Mouse (Mus musculus) kidney, postnatal 10 days (tissue): ENCODE data around the gene Mat2a.

ENCODE experiments used
- DNase-seq: peaks from one replicate; pipeline ENCODE4 v3.0.0; 2021; ENCODE audit warnings: mixed read lengths

Gene Mat2a

DNA sequence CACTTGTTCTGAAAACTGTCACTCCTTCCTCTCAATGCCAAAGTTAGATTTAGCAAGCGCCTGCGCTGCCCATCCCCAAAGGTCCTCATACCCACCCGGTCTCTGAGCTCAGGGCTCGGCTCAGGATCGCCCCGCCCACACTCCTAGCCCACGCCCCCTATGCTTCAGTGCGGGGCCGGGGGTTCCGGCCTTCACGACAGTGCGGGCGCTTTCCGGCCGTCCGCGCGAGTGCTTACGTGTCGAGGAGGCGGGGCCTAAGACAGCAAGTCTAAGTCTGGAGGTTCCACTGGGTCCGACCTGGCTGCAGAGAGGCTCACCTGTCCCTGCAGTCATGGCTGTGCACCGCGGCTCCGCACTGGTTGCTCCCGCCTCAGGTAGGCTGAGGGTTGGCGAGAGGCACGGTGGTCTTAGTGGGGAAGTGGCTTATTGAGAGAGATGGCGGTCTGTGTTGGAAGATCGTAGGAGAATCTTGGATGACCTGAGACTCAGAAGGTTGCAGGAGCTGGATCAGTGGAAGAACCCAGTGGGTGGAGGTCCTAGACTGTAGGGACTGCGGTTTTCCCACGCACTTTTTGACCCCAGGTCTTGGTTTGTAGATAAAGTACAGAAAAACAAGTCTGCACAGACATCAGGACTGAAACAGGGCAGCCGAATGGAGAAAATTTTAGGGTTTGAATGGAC is 25.1 kb downstream of the Mat2a start, which contains the start of gene Ggcx:
Ggcx (plus strand) TSS at position 233 of the 681 bp plus-strand sequence.
- peak; percentile 98 for DNase-seq

DNA sequence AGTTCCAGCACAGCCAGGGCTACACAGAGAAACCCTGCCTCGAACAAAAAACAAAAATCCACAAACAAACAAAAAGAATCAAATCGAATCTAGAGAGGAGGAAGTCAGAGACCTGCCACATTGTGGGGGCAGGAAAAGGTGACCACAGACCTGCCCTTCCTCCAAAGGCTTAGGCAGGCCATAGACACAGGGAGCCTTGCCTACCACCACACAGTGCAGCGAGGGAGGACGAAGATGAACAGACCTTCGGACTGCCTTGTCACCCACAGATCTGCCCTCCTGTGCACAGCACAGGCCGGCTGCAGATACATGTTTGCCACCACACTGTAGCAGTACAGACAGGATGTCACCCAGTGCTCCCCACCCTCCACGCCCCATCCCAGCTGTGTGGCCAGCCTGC is 28.8 kb downstream of the Mat2a start:
- no peak for DNase-seq

DNA sequence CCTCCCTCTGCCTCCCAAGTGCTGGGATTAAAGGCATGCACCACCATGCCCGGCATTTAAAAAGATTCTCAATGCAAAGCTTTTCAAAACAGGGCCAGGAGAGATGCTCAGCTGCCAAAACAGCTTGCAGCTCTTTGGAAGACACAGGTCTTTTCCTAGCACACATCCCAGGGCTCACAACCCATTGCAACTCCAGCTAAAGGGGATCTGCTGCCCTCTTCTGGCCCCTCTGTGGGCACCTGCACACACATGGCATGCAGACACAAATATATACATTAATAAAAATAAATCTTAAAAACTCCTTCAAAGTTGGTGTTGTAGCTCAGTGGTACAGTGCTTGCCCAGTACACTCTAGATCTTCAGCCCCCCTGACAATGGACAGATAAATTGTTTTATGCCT is 29.4 kb downstream of the Mat2a start:
- no peak for DNase-seq

DNA sequence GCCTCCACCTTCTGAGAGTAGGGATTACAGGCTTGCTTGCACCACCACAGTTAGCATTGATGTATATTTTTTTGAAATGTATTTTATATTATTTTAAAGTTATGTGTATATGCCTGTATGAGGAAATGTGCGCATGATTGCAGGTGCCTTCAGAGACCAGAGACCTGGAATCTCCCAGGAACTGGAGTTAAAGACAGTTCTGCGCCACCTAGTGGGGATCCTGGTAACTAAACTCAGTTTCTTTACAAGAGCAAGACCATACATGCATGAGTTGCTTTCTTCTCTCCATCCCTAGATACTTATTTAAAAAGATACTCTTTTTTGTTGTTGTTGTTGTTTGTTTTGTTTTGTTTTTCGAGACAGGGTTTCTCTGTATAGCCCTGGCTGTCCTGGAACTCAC is 29.8 kb downstream of the Mat2a start:
- DNase-seq = peak; percentile 86

DNA sequence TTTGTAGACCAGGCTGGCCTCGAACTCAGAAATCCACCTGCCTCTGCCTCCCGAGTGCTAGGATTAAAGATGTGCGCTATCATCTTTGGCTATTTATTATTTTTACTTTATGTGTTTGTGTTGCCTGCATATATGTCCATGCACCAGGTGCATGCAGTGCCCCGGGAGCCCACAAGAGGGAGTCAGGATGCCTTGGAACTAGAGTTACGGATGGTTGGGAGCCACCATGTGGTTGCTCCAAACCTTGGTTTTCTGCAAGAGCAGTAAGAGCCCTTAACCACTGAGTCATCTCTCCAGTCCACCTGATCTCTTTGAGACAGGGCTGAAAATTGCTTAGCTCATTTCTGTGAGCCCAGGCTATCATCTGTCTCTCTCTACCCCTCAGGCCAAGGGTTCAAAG is 32.2 kb downstream of the Mat2a start:
- peak; percentile 92 for DNase-seq

DNA sequence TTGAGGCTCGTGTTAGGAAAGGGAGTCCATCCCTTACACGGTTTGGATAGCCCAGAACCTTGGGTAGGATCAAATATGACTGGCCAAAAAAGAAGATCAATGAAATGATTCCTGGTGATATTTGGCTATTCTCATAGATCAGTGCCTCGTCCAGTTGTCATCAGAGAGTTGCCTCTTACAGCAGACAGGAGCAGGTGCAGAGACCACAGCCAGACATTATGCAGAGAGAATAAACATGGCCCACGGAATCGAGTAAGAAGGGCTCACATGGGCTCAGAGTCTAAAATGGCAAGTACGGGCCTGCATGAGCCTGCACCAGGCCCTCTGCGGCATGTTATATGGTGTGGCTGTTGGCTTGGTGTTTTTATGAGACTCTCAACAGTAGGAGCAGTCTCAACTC is 34.0 kb downstream of the Mat2a start:
- no peak for DNase-seq

DNA sequence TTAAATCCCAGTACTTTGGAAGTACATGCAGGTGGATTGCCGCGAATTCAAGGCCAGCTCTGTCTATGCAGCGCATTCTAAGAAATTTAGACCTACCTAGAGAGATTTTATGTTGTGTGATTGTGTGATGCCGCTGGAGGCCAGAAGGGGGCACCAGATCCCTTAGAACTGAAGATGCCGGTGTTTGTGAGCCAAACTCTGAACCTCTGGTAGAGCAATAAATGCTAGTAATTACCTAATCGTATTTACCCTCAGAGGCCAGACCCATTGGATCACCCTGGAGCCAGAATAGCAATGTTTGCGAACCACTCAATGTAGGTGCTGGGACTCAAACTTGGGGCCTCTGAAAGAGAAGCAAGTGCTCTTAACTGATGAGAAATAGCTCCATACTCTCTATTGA is 37.5 kb downstream of the Mat2a start:
- DNase-seq = peak; percentile 88

DNA sequence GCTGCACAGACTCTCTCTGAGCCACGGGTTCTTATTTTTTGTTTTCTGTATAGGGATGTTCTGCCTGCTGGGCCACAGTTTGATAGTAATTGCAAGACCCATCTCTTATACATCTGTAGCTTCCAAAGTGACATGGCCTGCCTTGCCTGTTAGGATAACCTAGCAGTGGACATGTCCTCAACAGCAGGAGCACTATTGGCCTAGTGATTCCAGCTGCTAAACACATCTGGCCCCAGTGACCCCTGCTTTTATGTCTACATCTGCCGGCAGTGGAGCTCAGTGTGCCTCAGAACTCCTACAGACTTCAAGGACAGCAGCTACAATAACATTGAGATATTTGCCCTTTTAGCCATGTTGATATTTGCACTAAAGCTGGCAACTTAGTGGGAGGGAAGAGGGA is 39.4 kb downstream of the Mat2a start:
- no peak for DNase-seq

DNA sequence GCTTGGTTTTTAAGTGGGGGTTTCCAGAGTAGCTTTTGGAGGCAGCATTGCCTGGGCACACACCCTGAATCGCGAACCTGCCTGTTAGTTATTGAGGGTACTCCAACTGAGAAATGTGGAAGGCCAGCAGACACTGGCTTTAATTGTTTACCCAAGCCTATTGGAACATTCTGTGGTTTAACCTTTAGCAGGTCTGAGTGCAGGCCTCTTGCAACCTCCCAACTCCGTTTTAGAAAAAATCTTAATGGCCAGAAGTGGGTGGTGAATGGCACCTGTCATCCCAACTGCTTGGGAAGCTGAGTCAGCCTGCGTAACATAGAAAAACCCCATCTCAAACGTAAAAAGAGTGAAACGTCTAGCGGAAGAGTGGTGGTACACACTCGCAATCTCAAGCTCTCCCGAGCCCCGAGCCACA is 42.5 kb downstream of the Mat2a start:
- no peak for DNase-seq

DNA sequence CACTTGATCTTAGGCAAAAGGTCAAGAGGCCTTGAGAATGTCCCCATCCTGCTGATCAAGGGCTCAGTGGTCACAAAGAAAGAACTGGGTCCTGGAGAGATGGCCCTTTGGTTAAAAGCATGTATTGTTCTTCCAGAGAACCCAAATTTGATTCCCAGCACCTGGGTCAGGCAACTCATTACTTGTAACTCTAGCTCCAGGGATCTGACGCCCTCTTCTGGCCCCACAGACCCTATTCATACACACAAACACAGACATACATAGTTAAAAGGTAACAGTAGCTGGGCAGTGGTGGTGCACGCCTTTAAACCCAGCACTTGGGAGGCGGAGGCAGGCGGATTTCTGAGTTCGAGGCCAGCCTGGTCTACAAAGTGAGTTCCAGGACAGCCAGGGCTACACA is 47.0 kb downstream of the Mat2a start:
- DNase-seq = no peak

DNA sequence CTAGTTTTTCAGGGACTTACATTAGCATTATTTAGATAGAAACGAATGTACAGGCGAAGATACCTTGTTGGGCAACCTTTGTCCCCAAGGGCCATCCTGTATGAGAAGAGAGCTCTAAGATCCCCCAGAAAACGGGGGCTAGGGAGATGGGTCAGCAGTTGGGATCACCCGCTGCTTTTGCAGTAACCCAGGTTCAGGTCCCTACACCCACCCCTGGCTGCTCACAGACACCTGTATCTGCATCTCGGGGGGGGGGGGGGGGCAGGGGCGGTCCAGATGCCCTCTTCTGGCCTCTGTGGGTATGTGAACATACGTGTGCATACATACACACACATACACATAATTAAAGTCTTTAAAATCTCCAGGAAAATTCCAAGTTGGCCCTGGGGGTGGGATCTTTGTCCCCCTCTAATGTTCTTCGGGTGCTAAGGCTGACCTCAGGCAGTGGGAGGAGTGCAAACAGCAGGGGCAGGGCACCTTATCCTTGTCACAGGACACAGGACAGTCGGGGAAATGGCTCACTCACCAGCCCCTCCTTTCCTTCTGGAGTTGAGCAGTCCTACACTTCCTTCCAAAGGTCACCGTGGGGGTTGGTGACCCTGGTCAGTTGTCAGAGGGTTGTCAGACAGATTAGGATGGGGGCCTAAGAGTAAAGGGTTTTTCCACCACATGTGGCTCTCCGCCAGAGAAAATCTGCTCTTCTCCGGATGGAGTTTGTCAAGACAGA is 48.4 kb downstream of the Mat2a start:
- peak; percentile 95 for DNase-seq

DNA sequence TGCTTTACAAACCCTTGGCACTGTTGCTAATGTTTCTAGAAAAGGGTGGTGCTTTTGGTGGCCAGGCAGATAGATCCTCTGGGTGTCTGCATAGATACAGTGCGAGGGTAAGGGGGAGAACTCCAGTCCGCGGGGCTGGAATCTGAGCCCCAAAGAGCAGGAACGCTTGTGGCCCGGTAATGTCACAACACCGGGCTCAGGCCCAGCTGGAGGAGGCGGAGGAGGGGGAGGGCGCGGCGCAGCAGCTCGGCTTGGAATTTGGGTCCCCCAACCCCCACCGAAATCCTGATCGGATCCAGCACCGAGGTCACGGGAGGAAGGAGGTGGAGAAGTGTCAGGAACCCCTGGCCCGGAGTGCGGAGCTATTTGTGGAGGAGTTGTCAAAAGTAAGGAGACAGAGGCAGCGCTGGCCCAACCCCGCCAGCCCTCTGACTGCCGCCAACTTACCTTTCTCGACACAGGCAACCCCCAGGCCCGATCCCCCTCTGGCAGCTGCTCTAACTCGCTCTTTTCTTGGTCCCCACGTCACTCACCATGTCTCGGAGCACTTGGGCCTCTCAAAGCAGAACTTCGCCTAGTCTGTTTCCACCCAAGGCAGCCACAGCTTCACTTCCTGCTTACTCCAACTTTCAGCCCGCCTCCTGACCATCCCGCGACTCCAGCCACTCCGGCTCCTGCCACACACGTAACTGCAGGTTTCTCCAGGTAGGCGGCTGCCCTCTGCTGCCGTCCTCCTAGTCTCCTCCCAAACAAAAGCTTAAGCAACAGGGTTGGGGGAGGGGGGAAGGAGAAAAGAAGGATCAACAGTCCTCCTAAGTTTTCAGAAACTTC is 49.2 kb downstream of the Mat2a start, which contains the start of gene Vamp8:
Vamp8 (minus strand) TSS at position 763 of the 831 bp plus-strand sequence.
- peak; percentile 93 for DNase-seq

DNA sequence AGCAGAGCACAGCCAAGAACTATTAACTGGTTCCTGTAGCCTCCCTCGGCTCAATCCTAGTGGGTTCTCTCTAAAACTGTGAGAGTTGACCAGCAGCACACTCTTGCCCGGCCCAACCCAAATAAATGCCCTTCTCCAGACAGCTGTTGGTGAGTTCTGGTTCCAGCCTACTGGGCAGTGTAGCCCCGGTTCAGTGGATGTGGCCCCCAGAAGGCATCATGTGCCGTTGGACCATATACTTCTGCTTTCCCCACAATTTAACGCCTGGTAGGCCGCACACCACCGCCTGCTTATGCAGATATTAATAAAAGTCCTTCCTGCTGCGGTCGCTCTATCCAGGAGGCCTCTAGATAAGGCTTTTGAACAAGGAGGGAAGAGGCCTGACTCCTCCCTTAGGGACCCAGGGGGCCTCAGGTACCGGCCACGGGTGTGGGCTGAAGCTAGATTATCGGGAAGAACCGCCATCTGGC is 49.9 kb downstream of the Mat2a start:
- peak; percentile 60 for DNase-seq

DNA sequence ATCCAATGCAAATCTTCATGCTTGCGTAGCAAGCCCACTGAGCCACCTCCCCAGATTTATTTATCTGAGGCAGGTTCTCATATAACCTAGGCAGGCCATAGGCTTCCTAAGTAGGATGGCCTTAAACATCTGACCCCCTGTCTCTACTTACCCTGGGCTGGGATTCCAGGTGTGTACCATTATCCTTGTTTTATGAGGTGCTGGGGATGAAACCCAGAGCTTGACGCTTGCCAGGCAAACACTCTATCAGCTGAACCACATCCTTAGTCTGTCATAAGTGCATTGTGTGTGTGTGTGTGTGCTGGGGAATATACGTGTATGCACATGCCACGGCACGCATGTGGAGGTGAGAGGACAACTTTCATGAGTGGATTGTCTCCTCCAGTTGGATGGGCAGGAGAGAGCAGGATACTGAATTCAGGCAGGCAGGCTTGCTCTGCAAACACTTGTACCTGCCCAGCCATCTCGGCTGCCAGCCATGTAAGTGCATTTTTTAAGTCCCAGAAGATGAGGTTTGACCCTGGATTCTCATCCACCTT is 50.5 kb downstream of the Mat2a start:
- no peak for DNase-seq

DNA sequence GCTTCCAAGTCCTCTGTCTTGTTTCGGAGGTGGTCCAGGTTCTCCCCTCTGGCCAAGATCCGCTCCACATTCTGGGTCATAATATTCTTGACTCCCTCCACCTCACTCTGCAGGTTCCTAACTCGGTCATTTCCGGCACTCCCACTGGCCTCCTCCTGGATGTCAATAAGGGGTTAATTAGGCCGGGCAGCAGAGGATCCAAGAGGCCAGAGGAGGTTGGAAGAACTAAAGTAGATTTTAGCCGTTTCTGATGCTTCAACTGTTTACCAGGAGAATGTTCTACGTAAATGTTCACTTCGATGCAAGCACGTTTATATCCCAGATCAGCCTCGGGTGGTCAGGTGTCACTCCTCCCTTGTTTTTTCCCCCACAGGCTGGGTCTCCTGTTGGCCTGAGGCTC is 51.1 kb downstream of the Mat2a start:
- no peak for DNase-seq

DNA sequence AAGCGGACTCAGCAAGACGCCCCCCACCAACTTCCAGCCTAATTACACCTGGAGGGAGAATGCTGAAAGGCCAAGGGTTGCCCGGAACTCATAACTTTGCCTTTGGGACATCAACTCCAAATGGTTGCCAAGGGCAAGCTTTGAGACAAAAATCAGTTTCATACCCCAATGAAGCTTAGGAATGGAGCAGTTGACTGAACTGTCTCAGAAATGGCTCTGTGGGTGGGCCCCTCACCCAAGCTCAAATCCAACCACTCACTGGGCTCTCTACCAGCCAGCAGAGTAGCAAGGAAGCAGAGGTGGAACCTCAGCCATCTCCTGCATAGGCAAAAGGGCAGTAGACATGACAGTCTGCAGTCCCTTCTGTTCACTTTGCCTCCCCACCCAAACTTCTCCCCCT is 51.5 kb downstream of the Mat2a start:
- DNase-seq = no peak

DNA sequence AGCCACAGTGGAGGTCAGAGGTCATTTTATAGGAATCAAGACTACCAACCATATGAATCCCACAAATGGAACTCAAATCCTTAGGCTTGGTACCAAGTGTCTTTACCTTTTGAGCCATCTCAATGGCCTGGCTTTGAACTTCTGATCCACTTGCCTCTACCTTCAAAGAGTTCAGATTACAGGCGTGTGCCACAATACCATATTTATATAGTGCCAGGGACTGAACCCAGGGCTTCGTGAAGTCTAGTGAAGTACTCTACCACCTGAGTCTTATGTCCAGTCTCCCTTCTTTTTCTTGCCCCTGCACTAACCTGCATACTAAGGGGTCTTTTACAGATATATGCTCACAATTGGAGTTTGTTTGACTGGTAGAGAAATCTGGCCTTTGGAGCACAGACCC is 52.8 kb downstream of the Mat2a start:
- DNase-seq = no peak

DNA sequence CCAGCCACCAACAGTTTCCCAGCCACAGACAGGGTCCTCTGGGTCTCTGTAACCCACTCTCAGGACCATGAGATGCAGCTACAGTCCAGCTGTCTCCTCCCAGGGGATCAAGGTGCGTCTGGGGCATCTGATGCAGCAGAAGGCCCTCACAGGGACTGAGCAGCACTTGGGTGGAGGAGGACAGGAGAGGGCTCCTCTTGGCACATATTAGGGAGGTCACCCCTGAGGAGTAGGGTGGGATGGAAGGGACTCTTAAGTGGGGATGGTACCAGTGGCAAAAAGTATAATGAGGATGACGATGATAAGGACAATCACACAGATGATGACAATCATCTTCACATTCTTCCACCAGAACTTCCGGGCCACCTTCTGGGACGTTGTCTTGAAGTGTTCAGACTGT is 54.1 kb downstream of the Mat2a start:
- DNase-seq = no peak

DNA sequence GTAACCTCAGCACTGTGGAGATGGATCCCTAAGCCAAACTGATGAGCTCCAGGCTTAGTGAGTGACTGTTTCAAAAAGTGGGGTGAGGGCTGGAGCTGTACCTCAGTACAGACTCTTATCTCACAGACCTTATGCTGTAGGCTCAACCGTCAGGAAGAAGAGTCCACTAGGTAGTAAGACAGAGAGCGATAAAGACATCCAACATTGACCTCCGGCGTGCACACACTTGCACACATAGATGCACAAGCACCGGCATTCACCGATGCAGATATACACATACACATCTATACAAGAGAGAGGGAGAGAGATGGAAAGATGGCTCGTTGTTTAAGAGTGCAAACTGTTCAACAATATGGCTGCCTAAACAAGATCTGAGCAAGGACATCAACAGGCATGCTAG is 55.4 kb downstream of the Mat2a start:
- no peak for DNase-seq

DNA sequence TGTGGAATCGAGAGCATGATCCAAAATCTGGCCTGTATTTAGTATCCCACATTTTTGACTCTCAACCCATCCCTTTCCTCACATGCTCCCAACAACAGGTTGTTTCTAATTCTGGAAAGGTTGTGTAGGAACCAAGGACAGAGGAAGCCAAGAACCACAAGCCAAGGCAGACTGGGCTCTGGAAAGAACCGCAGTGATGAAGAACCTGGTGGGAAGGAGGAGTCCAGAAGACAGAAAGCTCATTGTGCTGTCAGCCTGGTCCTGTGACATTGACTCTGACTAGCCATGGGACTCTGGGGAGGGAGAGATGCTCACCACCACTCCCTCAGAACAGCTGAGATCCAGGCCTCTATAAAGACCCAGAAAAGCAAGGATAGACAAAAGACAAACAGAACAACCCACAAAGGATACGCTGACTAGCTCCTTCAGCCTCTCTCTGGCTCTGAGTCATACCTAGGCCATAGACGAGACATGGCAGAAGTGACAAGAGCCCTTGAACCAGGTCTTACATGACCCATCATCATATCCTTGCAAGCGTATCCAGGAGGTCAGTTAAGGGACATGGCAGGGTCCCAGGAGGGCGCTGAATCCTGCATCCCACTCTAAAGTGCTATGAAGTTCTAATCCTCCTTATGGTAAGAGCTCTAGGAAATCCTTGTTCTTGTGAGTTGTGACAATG is 56.1 kb downstream of the Mat2a start:
- no peak for DNase-seq
